Mouse (Mus musculus): ENCODE measurements around the gene Nos2. TPM values are rescaled to one million over a fixed set of nuclear protein-coding genes. Genes with fewer than 3 reads are reported as not detected.

Gene Nos2
- total RNA-seq, 1 experiment from 2014 or later = not detected

GRCm38 (mm10) chr11:78950365-78950764, 29.8 kb downstream of the Nos2 start:
- ATAC-seq (replicated peaks; ENCODE audit: insufficient number of reproducible peaks, low FRiP score, low TSS enrichment, poor library complexity, severe bottlenecking) = no peak

- no peak for ATAC-seq (replicated peaks; ENCODE audit: insufficient number of reproducible peaks, low FRiP score, low TSS enrichment, poor library complexity, severe bottlenecking)
These were observed 31.9 kb downstream of the Nos2 start for GRCm38 (mm10) chr11:78952467-78952866.

- ATAC-seq (replicated peaks; ENCODE audit: insufficient number of reproducible peaks, low FRiP score, low TSS enrichment, poor library complexity, severe bottlenecking) = peak; percentile 73; the same call in 1 of the 2 replicates
These were observed 35.7 kb downstream of the Nos2 start for GRCm38 (mm10) chr11:78956260-78956659.

- no peak for ATAC-seq (replicated peaks; ENCODE audit: insufficient number of reproducible peaks, low FRiP score, low TSS enrichment, poor library complexity, severe bottlenecking)
These were observed 38.8 kb downstream of the Nos2 start for GRCm38 (mm10) chr11:78959367-78959766.

- ATAC-seq (replicated peaks; ENCODE audit: insufficient number of reproducible peaks, low FRiP score, low TSS enrichment, poor library complexity, severe bottlenecking) = no peak
These were observed 39.4 kb downstream of the Nos2 start for GRCm38 (mm10) chr11:78959841-78960520.

- ATAC-seq (replicated peaks; ENCODE audit: insufficient number of reproducible peaks, low FRiP score, low TSS enrichment, poor library complexity, severe bottlenecking) = no peak
These were observed 40.6 kb downstream of the Nos2 start for GRCm38 (mm10) chr11:78961221-78961620.

GRCm38 (mm10) chr11:78967371-78967770, 46.8 kb downstream of the Nos2 start:
- ATAC-seq (replicated peaks; ENCODE audit: insufficient number of reproducible peaks, low FRiP score, low TSS enrichment, poor library complexity, severe bottlenecking) = peak; percentile 60; the same call in 1 of the 2 replicates

- ATAC-seq (replicated peaks; ENCODE audit: insufficient number of reproducible peaks, low FRiP score, low TSS enrichment, poor library complexity, severe bottlenecking) = no peak
These were observed 47.5 kb downstream of the Nos2 start for GRCm38 (mm10) chr11:78968121-78968520.

- ATAC-seq (replicated peaks; ENCODE audit: insufficient number of reproducible peaks, low FRiP score, low TSS enrichment, poor library complexity, severe bottlenecking) = no peak
These were observed 50.5 kb downstream of the Nos2 start for GRCm38 (mm10) chr11:78971096-78971495.

- ATAC-seq (replicated peaks; ENCODE audit: insufficient number of reproducible peaks, low FRiP score, low TSS enrichment, poor library complexity, severe bottlenecking) = no peak
These were observed 51.2 kb downstream of the Nos2 start for GRCm38 (mm10) chr11:78971746-78972145.

GRCm38 (mm10) chr11:78972328-78972727, 51.7 kb downstream of the Nos2 start:
- no peak for ATAC-seq (replicated peaks; ENCODE audit: insufficient number of reproducible peaks, low FRiP score, low TSS enrichment, poor library complexity, severe bottlenecking)

- ATAC-seq (replicated peaks; ENCODE audit: insufficient number of reproducible peaks, low FRiP score, low TSS enrichment, poor library complexity, severe bottlenecking) = no peak
These were observed 52.3 kb downstream of the Nos2 start for GRCm38 (mm10) chr11:78972811-78973351.

GRCm38 (mm10) chr11:78973381-78974150, 53.0 kb downstream of the Nos2 start:
- no peak for ATAC-seq (replicated peaks; ENCODE audit: insufficient number of reproducible peaks, low FRiP score, low TSS enrichment, poor library complexity, severe bottlenecking)

- ATAC-seq (replicated peaks; ENCODE audit: insufficient number of reproducible peaks, low FRiP score, low TSS enrichment, poor library complexity, severe bottlenecking) = no peak
These were observed 56.3 kb downstream of the Nos2 start for GRCm38 (mm10) chr11:78976731-78977510.

GRCm38 (mm10) chr11:78978176-78979019, 57.8 kb downstream of the Nos2 start:
- no peak for ATAC-seq (replicated peaks; ENCODE audit: insufficient number of reproducible peaks, low FRiP score, low TSS enrichment, poor library complexity, severe bottlenecking)

GRCm38 (mm10) chr11:78980083-78980634, 59.6 kb downstream of the Nos2 start:
- ATAC-seq (replicated peaks; ENCODE audit: insufficient number of reproducible peaks, low FRiP score, low TSS enrichment, poor library complexity, severe bottlenecking) = no peak

GRCm38 (mm10) chr11:78982042-78982441, 61.5 kb downstream of the Nos2 start:
- ATAC-seq (replicated peaks; ENCODE audit: insufficient number of reproducible peaks, low FRiP score, low TSS enrichment, poor library complexity, severe bottlenecking) = no peak

Measured in monocyte, adult 5-6 weeks (primary cell).